Mouse (Mus musculus): ENCODE measurements around the gene Armc7. TPM values are rescaled to one million over a fixed set of nuclear protein-coding genes. Genes with fewer than 3 reads are reported as not detected.
A peak's percentile ranks its signal among the peaks of the same experiment; 100 is the strongest.
"Not testable (repeated sequence)": the region's sequence is repeated elsewhere in the genome, so short reads cannot be mapped to it uniquely, and the experiment has no call there.

The Armc7 gene
- total and polyA plus RNA-seq, 2 experiments from 2014 or later = 13.4 to 14.0 TPM

- Histone ChIP-seq H3K27me3 (ENCODE audit: insufficient read depth, low read length) (no peaks in the 10 kb centered on the region), H3K4me1 (ENCODE audit: insufficient read depth, low read length) (no peaks in the 10 kb centered on the region), H3K36me3 (ENCODE audit: insufficient read depth, low read length) (no peaks in the 10 kb centered on the region), H3K9ac (replicated peaks; ENCODE audit: low read length, poor library complexity, severe bottlenecking) (no peak overlapping the region), H3K4me2 (ENCODE audit: low read depth, low read length, poor library complexity, severe bottlenecking) (no peak overlapping the region), H3K9me3 (ENCODE audit: low read length) (no peaks in the 10 kb centered on the region), H3K4me3 (ENCODE audit: low read depth, low read length) (no peak overlapping the region), H3K27ac (ENCODE audit: low read depth, low read length) (no peak overlapping the region)
- ATAC-seq (ENCODE audit: low FRiP score) (no peak), DNase-seq (ENCODE audit: low spot score) (no peak)
- WGBS = 84% methylated on average over 8 of the region's 8 CpGs
- TF ChIP-seq CTCF (IDR thresholded peaks at IDR 0.05) = no peak
Measured at GRCm38 (mm10) chr11:115451781-115452241, 23.7 kb upstream of the Armc7 start.

- H3K9ac ChIP-seq (replicated peaks; ENCODE audit: low read length, poor library complexity, severe bottlenecking) = no peak overlapping the region
- no peaks in the 10 kb centered on the region for H3K27me3 ChIP-seq (ENCODE audit: insufficient read depth, low read length)
- H3K4me2 ChIP-seq (ENCODE audit: low read depth, low read length, poor library complexity, severe bottlenecking) = no peak overlapping the region
- no peak overlapping the region for H3K27ac ChIP-seq (ENCODE audit: low read depth, low read length)
- no peak overlapping the region for H3K4me3 ChIP-seq (ENCODE audit: low read depth, low read length)
- no peak for TF ChIP-seq CTCF (IDR thresholded peaks at IDR 0.05)
- H3K9me3 ChIP-seq (ENCODE audit: low read length) = no peaks in the 10 kb centered on the region
- no peaks in the 10 kb centered on the region for H3K4me1 ChIP-seq (ENCODE audit: insufficient read depth, low read length)
- ATAC-seq (ENCODE audit: low FRiP score) = no peak
- WGBS = 65% methylated on average over 7 of the region's 7 CpGs
- no peak for DNase-seq (ENCODE audit: low spot score)
- no peaks in the 10 kb centered on the region for H3K36me3 ChIP-seq (ENCODE audit: insufficient read depth, low read length)
Measured at GRCm38 (mm10) chr11:115452281-115452860, 23.1 kb upstream of the Armc7 start.

DNA sequence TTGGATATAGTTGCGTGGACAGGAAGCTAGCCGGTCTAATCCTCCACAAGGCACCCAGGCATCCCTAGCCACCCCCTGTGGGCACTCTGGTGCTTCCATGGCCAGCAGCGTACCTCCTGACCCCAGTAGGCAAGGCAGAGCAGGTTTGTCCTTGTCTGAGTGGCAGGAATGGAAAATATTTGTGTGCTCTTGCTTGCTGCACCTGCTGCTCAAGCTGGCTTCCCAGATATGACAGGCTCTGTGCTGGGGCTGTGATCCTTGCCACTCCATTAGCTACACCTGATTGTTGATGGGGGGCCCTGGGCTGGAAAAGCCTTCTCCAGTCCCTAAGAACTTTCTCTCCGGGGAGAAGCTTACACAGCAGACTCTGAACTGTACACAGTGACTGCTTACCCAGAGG is 22.2 kb upstream of the Armc7 start:
- H3K36me3 ChIP-seq (ENCODE audit: insufficient read depth, low read length) = no peaks in the 10 kb centered on the region
- H3K27me3 ChIP-seq (ENCODE audit: insufficient read depth, low read length) = no peaks in the 10 kb centered on the region
- no peak for DNase-seq (ENCODE audit: low spot score)
- no peaks in the 10 kb centered on the region for H3K9me3 ChIP-seq (ENCODE audit: low read length)
- ATAC-seq (ENCODE audit: low FRiP score) = no peak
- no peaks in the 10 kb centered on the region for H3K4me1 ChIP-seq (ENCODE audit: insufficient read depth, low read length)
- no peak for TF ChIP-seq CTCF (IDR thresholded peaks at IDR 0.05)
- no peak overlapping the region for H3K4me2 ChIP-seq (ENCODE audit: low read depth, low read length, poor library complexity, severe bottlenecking)
- no peak overlapping the region for H3K9ac ChIP-seq (replicated peaks; ENCODE audit: low read length, poor library complexity, severe bottlenecking)
- H3K4me3 ChIP-seq (ENCODE audit: low read depth, low read length) = no peak overlapping the region
- 64% methylated on average over 4 of the region's 4 CpGs for whole genome bisulfite sequencing
- no peak overlapping the region for H3K27ac ChIP-seq (ENCODE audit: low read depth, low read length)

- H3K9me3 ChIP-seq (ENCODE audit: low read length); DNase-seq (ENCODE audit: low spot score); H3K36me3 ChIP-seq (ENCODE audit: insufficient read depth, low read length); H3K4me3 ChIP-seq (ENCODE audit: low read depth, low read length); H3K4me2 ChIP-seq (ENCODE audit: low read depth, low read length, poor library complexity, severe bottlenecking); H3K4me1 ChIP-seq (ENCODE audit: insufficient read depth, low read length); H3K27ac ChIP-seq (ENCODE audit: low read depth, low read length); ATAC-seq (ENCODE audit: low FRiP score); H3K27me3 ChIP-seq (ENCODE audit: insufficient read depth, low read length); H3K9ac ChIP-seq (replicated peaks; ENCODE audit: low read length, poor library complexity, severe bottlenecking): not testable (repeated sequence)
- 77% methylated on average over 6 of the region's 6 CpGs for WGBS
Measured at GRCm38 (mm10) chr11:115454822-115455221, 20.6 kb upstream of the Armc7 start.

- ATAC-seq (ENCODE audit: low FRiP score) = no peak
- Histone ChIP-seq H3K27me3 (ENCODE audit: insufficient read depth, low read length) (no peaks in the 10 kb centered on the region), H3K27ac (ENCODE audit: low read depth, low read length) (no peak overlapping the region), H3K4me2 (ENCODE audit: low read depth, low read length, poor library complexity, severe bottlenecking) (no peak overlapping the region), H3K4me1 (ENCODE audit: insufficient read depth, low read length) (no peaks in the 10 kb centered on the region), H3K9ac (replicated peaks; ENCODE audit: low read length, poor library complexity, severe bottlenecking) (no peak overlapping the region), H3K9me3 (ENCODE audit: low read length) (no peaks in the 10 kb centered on the region), H3K4me3 (ENCODE audit: low read depth, low read length) (no peak overlapping the region), H3K36me3 (ENCODE audit: insufficient read depth, low read length) (no peaks in the 10 kb centered on the region)
- WGBS = 84% methylated on average over 15 of the region's 15 CpGs
- TF ChIP-seq CTCF (IDR thresholded peaks at IDR 0.05) = 0 out of 2 replicates have a peak, but pooled peaks have one; percentile 8
- DNase-seq (ENCODE audit: low spot score) = no peak
Measured at GRCm38 (mm10) chr11:115455619-115456018, 19.8 kb upstream of the Armc7 start.

DNA sequence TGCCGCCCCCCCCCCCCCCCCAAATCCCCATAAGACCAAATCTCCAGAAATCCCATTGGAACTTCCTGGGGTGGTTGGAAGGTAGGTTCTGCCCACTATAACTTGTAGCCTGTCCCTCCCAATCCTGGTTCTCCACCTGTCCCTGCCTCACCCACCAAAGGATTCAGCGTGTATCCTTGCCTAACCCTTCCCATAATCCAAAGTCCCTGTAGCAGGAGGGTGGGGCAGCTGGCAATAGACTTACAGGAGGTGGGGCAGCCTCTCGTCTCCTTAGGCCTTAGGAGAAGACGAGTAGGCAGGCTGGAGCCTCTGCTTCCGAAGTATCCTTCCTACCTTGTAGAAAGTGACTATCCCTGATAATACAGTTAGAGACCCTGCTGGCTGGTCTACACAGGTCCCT is 19.3 kb upstream of the Armc7 start:
- Histone ChIP-seq H3K4me2 (ENCODE audit: low read depth, low read length, poor library complexity, severe bottlenecking) (no peak overlapping the region), H3K36me3 (ENCODE audit: insufficient read depth, low read length) (no peaks in the 10 kb centered on the region), H3K27me3 (ENCODE audit: insufficient read depth, low read length) (no peaks in the 10 kb centered on the region), H3K4me3 (ENCODE audit: low read depth, low read length) (no peak overlapping the region), H3K9ac (replicated peaks; ENCODE audit: low read length, poor library complexity, severe bottlenecking) (no peak overlapping the region), H3K27ac (ENCODE audit: low read depth, low read length) (no peak overlapping the region), H3K9me3 (ENCODE audit: low read length) (no peaks in the 10 kb centered on the region), H3K4me1 (ENCODE audit: insufficient read depth, low read length) (no peaks in the 10 kb centered on the region)
- 86% methylated on average over 5 of the region's 5 CpGs for WGBS
- DNase-seq (ENCODE audit: low spot score) = no peak
- no peak for TF ChIP-seq CTCF (IDR thresholded peaks at IDR 0.05)
- no peak for ATAC-seq (ENCODE audit: low FRiP score)

All from midbrain, postnatal 0 days (tissue).